ENCODE assay signal across 5 mouse cellular contexts in genomic region chr10:22165328-22166003, GRCm38 (mm10). TPM values are rescaled to one million over a fixed set of nuclear protein-coding genes. Genes with fewer than 3 reads are reported as not detected.
"Had no signal": no experiment of that assay in that cellular context is flagged by ENCODE, and none has a peak within 500 bp of the region (broad histone marks: within the 10 kb centered on the region; RNA-seq: fewer than 3 reads in every experiment).

No protein-coding gene starts in this region.

RNA-seq across cellular contexts. Expression of gene H60b, which starts 7.1 kb away (rescaled TPM):
- total RNA-seq: midbrain, postnatal 0 days had no signal
- polyA plus RNA-seq: liver, embryonic 16.5 days; spleen, adult 2 months; testis, adult 2 months; thymus, adult 2 months had no signal

RNA-seq across cellular contexts. Expression of gene Raet1e, which starts 7.1 kb away (rescaled TPM):
- polyA plus RNA-seq: midbrain, postnatal 0 days had no signal

RNA-seq across cellular contexts. Expression of gene E030030I06Rik, which starts 16.4 kb away (rescaled TPM):
- total RNA-seq: midbrain, postnatal 0 days had no signal
